Mouse (Mus musculus) bone marrow macrophage, adult 2 months (primary cell): ENCODE results near the gene Ptpn7.

Experiments used
- CTCF ChIP-seq: IDR thresholded peaks from 2 replicates; pipeline ENCODE4 v1.5.1; 2012; ENCODE audit warnings: low read depth, mild to moderate bottlenecking, low read length, moderate library complexity
- POLR2A ChIP-seq: IDR thresholded peaks from 2 replicates; pipeline ENCODE4 v1.6.1; 2012; ENCODE audit warnings: mild to moderate bottlenecking, low read depth, low read length, borderline replicate concordance

GRCm38 (mm10) chr1:135128986-135129385 lies 3.5 kb upstream of the Ptpn7 start:
- TF ChIP-seq CTCF (no peak), POLR2A (no peak)
